Mouse (Mus musculus) left cerebral cortex, adult 2 months (tissue): Measurements from ENCODE around the gene Apold1. TPM values are rescaled to one million over a fixed set of nuclear protein-coding genes. Genes with fewer than 3 reads are reported as not detected.

Experiments used
- DNase-seq, 2 experiments: peaks; one replicate each; pipeline ENCODE4 v3.0.0; 2021 to 2022; ENCODE audit warnings: low spot score in 2 of 2, mixed read lengths in 1 of 2; ENCODE audit errors: extremely low spot score in 1 of 2
- H3K27ac ChIP-seq: fragments of 200-600 bp; 2 replicates; pipeline ENCODE4 v1.8.1; 2022
- H3K4me3 ChIP-seq: fragments of 200-600 bp; 2 replicates; pipeline ENCODE4 v1.8.1; 2022
- CTCF ChIP-seq: fragments of 200-600 bp; IDR thresholded peaks from 2 replicates; pipeline ENCODE4 v1.8.1; 2022; ENCODE audit warnings: antibody characterized with exemption, mild to moderate bottlenecking, moderate library complexity
- intact Hi-C: fragments of 180-260 bp; cut with DNase I; formaldehyde crosslinking; loops from one replicate; pipeline ENCODE4 v1.15.1; 2025
- total RNA-seq, 2 experiments: library from RNA; stranded (reverse); gene quantifications; 2 replicates each; pipeline ENCODE4 v1.2.3; 2021

Apold1 gene
- total RNA-seq, 2 experiments from 2014 or later, result 3.7 to 6.4 TPM

- TF ChIP-seq CTCF, result no peak
Observed at GRCm38 (mm10) chr6:134951364-134951763, 30.2 kb upstream of the Apold1 start.

GRCm38 (mm10) chr6:134953976-134954375, 27.5 kb upstream of the Apold1 start:
- intact Hi-C loops, result no loop called here
- H3K27ac ChIP-seq, result no peak overlapping the region
- H3K4me3 ChIP-seq, result no peak overlapping the region
- no peak for TF ChIP-seq CTCF
- peak in 1 of 2 experiments; percentile 21 for DNase-seq

More at GRCm38 (mm10) chr6:134951364-134951763, 30.2 kb upstream of the Apold1 start:
- no peak overlapping the region for H3K4me3 ChIP-seq
- no peak overlapping the region for H3K27ac ChIP-seq
- intact Hi-C loops, result no loop called here
- DNase-seq, result no peak

DNA sequence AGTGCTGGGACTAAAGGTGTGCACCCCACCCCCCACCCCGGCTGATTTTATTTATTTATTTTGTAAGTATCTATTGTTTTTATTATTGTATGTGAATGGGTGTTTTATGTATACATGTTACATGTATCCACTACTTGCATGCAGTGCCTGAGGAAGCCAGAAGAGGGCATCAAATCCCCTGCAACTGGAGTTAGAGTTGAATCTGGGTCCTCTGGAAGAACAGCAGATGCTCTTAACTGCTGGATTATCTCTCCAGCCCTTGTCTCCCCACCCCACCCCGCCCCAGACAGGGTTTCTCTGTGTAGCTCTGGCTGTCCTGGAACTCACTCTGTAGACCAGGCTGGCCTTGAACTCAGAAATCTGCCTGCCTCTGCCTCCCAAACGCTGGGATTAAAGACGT, 25.1 kb upstream of the Apold1 start:
- H3K27ac ChIP-seq, result no peak overlapping the region
- DNase-seq, result no peak
- no peak overlapping the region for H3K4me3 ChIP-seq
- intact Hi-C loops, result no loop called here
- TF ChIP-seq CTCF, result peak; percentile 11

GRCm38 (mm10) chr6:134961286-134961685, 20.2 kb upstream of the Apold1 start:
- no peak overlapping the region for H3K4me3 ChIP-seq
- TF ChIP-seq CTCF, result no peak
- intact Hi-C loops, result no loop called here
- H3K27ac ChIP-seq, result no peak overlapping the region
- DNase-seq, result no peak

GRCm38 (mm10) chr6:134961858-134962517, 19.5 kb upstream of the Apold1 start:
- intact Hi-C loops, result no loop called here
- DNase-seq, result no peak
- TF ChIP-seq CTCF, result no peak
- H3K27ac ChIP-seq, result no peak overlapping the region
- H3K4me3 ChIP-seq, result no peak overlapping the region

DNA sequence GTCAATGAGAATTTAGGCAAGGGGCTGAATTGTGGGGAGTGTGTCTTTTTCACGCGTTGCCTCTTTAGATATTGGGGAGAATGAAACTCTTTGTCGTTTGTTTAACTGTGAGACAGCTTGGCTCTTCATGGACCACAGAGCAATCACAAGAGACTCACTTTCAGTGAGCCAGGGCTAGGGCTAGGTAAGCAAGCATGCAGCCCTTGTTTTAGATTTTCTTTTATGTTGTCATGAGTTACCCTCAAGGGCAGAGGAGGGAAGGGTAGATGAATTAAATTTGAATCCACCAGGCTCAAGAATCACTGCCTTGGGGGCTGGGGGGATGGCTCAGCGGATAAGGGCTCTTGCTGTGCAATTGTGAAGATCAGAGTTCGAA, 19.0 kb upstream of the Apold1 start:
- DNase-seq, result no peak
- TF ChIP-seq CTCF, result no peak
- Histone ChIP-seq H3K27ac (no peak overlapping the region), H3K4me3 (no peak overlapping the region)
- intact Hi-C loops, result no loop called here

GRCm38 (mm10) chr6:134963910-134964309, 17.6 kb upstream of the Apold1 start:
- Histone ChIP-seq H3K27ac (no peak overlapping the region), H3K4me3 (no peak overlapping the region)
- TF ChIP-seq CTCF, result no peak
- no peak for DNase-seq
- intact Hi-C loops, result no loop called here

- Histone ChIP-seq H3K4me3 (no peak overlapping the region), H3K27ac (no peak overlapping the region)
- intact Hi-C loops, result no loop called here
- no peak for DNase-seq
- no peak for TF ChIP-seq CTCF
Observed at GRCm38 (mm10) chr6:134966681-134967080, 14.8 kb upstream of the Apold1 start.

GRCm38 (mm10) chr6:134968326-134968725, 13.2 kb upstream of the Apold1 start:
- intact Hi-C loops, result no loop called here
- Histone ChIP-seq H3K4me3 (no peak overlapping the region), H3K27ac (no peak overlapping the region)
- no peak for DNase-seq
- no peak for TF ChIP-seq CTCF

GRCm38 (mm10) chr6:134969498-134969897, 12.0 kb upstream of the Apold1 start:
- TF ChIP-seq CTCF, result no peak
- Histone ChIP-seq H3K4me3 (no peak overlapping the region), H3K27ac (no peak overlapping the region)
- DNase-seq, result no peak
- intact Hi-C loops, result no loop called here

GRCm38 (mm10) chr6:134972096-134972495, 9.4 kb upstream of the Apold1 start:
- no peak for TF ChIP-seq CTCF
- H3K4me3 ChIP-seq, result no peak overlapping the region
- intact Hi-C loops, result no loop called here
- H3K27ac ChIP-seq, result no peak overlapping the region
- DNase-seq, result no peak

- H3K4me3 ChIP-seq, result no peak overlapping the region
- H3K27ac ChIP-seq, result no peak overlapping the region
- no peak for DNase-seq
- intact Hi-C loops, result no loop called here
- no peak for TF ChIP-seq CTCF
Observed at GRCm38 (mm10) chr6:134976628-134977027, 4.9 kb upstream of the Apold1 start.
